Mouse (Mus musculus): ENCODE measurements at regions not wholly inside any gene's neighbourhood (a gene's known extent, or its start where the extent isn't known, plus 50 kb on each side); places are given as distances from the start of the nearest gene placed in this dataset.

GRCm38 (mm10) chr6:95179993-95180392 lies 63.0 kb downstream of the Kbtbd8 start:
- no peak for DNase-seq (ENCODE audit: low spot score in 2 of 2)

GRCm38 (mm10) chr6:95182238-95182637 lies 65.2 kb downstream of the Kbtbd8 start:
- no peak for DNase-seq (ENCODE audit: low spot score in 2 of 2)

GRCm38 (mm10) chr6:95185074-95185931 lies 68.3 kb downstream of the Kbtbd8 start:
- no peak for DNase-seq (ENCODE audit: low spot score in 2 of 2)

GRCm38 (mm10) chr6:95196631-95197030 lies 79.6 kb downstream of the Kbtbd8 start:
- DNase-seq (ENCODE audit: low spot score in 2 of 2) = no peak

- no peak for DNase-seq (ENCODE audit: low spot score in 2 of 2)
These were observed 81.6 kb downstream of the Kbtbd8 start for GRCm38 (mm10) chr6:95198611-95199010.

- DNase-seq (ENCODE audit: low spot score in 2 of 2) = no peak
These were observed 85.3 kb downstream of the Kbtbd8 start for GRCm38 (mm10) chr6:95202291-95202790.

- DNase-seq (ENCODE audit: low spot score in 2 of 2) = no peak
These were observed 85.9 kb downstream of the Kbtbd8 start for GRCm38 (mm10) chr6:95202978-95203377.

- no peak for DNase-seq (ENCODE audit: low spot score in 2 of 2)
These were observed 87.2 kb downstream of the Kbtbd8 start for GRCm38 (mm10) chr6:95204231-95204630.

GRCm38 (mm10) chr6:95207063-95207462 lies 90.0 kb downstream of the Kbtbd8 start:
- no peak for DNase-seq (ENCODE audit: low spot score in 2 of 2)

GRCm38 (mm10) chr6:95217431-95217830 lies 100.4 kb downstream of the Kbtbd8 start:
- DNase-seq (ENCODE audit: low spot score in 2 of 2) = no peak

GRCm38 (mm10) chr6:95218830-95219229 lies 101.8 kb downstream of the Kbtbd8 start:
- DNase-seq (ENCODE audit: low spot score in 2 of 2) = no peak

- DNase-seq (ENCODE audit: low spot score in 2 of 2) = peak; percentile 16 to 43
These were observed 98.4 kb upstream of the Gm10234 start for GRCm38 (mm10) chr6:95223537-95223936.

GRCm38 (mm10) chr6:95229885-95230284 lies 92.0 kb upstream of the Gm10234 start:
- no peak for DNase-seq (ENCODE audit: low spot score in 2 of 2)

GRCm38 (mm10) chr6:95234712-95235111 lies 87.2 kb upstream of the Gm10234 start:
- DNase-seq (ENCODE audit: low spot score in 2 of 2) = no peak

- no peak for DNase-seq (ENCODE audit: low spot score in 2 of 2)
These were observed 78.3 kb upstream of the Gm10234 start for GRCm38 (mm10) chr6:95243657-95244056.

- no peak for DNase-seq (ENCODE audit: low spot score in 2 of 2)
These were observed 77.0 kb upstream of the Gm10234 start for GRCm38 (mm10) chr6:95244911-95245310.

GRCm38 (mm10) chr6:95256303-95256702 lies 65.6 kb upstream of the Gm10234 start:
- DNase-seq (ENCODE audit: low spot score in 2 of 2) = no peak

GRCm38 (mm10) chr6:95261001-95261400 lies 60.9 kb upstream of the Gm10234 start:
- DNase-seq (ENCODE audit: low spot score in 2 of 2) = no peak

GRCm38 (mm10) chr6:95264011-95264869 lies 57.7 kb upstream of the Gm10234 start:
- DNase-seq (ENCODE audit: low spot score in 2 of 2) = no peak

- DNase-seq (ENCODE audit: low spot score in 2 of 2) = no peak
These were observed 52.4 kb upstream of the Gm10234 start for GRCm38 (mm10) chr6:95269524-95269923.

All from natural killer cell, adult 2 months (primary cell).